ENCODE assay signal across 8 mouse cellular contexts in the genomic region with DNA sequence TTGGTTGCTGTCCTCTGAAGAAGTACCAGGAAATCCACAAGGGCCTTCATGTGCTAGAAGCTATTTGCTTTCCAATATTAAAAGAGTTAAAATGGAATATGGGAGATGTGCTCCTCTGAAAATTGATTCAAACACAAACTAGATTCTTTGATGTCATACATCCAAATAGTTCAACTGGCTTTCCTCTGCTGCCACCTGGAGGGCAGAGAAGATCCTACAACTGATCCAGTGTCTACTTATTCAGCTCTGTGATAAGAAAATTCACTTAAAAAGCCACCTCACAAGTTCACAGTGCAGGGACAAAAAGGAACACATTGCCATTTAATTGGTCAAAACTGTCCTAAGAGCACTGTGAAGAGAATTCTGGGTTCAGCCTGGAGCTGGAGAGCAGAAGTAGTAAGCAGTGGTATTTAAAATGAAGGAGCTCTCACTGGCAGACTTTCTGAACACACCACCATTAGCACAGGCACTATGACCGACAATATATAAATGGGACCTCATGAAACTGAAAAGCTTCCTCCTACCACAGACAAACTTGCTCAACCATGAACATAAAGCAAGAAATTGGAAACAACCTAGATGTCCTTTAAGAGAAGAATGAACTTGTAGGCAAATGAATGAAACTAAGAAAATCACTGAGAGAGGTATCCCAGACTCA.
A peak's percentile ranks its signal among the peaks of the same experiment; 100 is the strongest.
DNase-seq lines count a peak whose midpoint lies in the region; ATAC-seq and TF ChIP-seq lines count a peak whose summit lies in the region.

No protein-coding gene starts in this region.

- H3K27me3 ChIP-seq in Patski, result no peaks in the 10 kb centered on the region

- peak; percentile 75 for DNase-seq in gastrocnemius, adult 18-20 months (ENCODE audit: low spot score)
- no peak for DNase-seq in gastrocnemius, postnatal 25 days
- no peak for DNase-seq in Patski (ENCODE audit: low read depth, low spot score)
- DNase-seq in cerebellum, postnatal 10 days, result peak; percentile 90 to 92
- peak; percentile 58 for DNase-seq in gastrocnemius, postnatal 14 days
- DNase-seq in layer of hippocampus, adult 9-11 months, result peak; percentile 62
- peak; percentile 88 for DNase-seq in lung, postnatal 36 days
- peak; percentile 50 for DNase-seq in spleen, adult 12 weeks (ENCODE audit: low spot score)

- peak; percentile 72 for TF ChIP-seq CTCF in Patski (IDR thresholded peaks at IDR 0.05)

- intact Hi-C loops in gastrocnemius, postnatal 14 days (cut with DNase I; ENCODE audit: low total_unique reads), result loop anchor here (10.0 kb wide), 1 partner anchor 220 kb away; no protein-coding TSS in a partner anchor

- ATAC-seq in Patski, result no peak

- POLR2A ChIA-PET in Patski (lab: Charles Lee), result no interaction called here

- in situ Hi-C loops in Patski (cut with MboI; ENCODE audit: low pct_unique_long_range_greater_than_20kb), result no loop called here

- CTCF ChIA-PET in Patski (lab: Charles Lee), result interaction anchor here (0.9 to 1.9 kb wide), 20 partner anchors 8 to 485 kb away, joined by 3 to 6 read pairs (median 3); no protein-coding TSS in a partner anchor

Comparison
In these comparisons a context has a peak if more than half of its experiments do, and no peak if none do; other contexts are left out.
1. DNase-seq: peak in gastrocnemius, adult 18-20 months (single experiment), cerebellum, postnatal 10 days (2 of 2), gastrocnemius, postnatal 14 days (single experiment), layer of hippocampus, adult 9-11 months (single experiment), lung, postnatal 36 days (single experiment) and spleen, adult 12 weeks (single experiment); none in gastrocnemius, postnatal 25 days (single experiment) and Patski (single experiment).